Mouse (Mus musculus) stomach, embryonic 14.5 days (tissue): ENCODE results near the gene Dnase1l1. TPM values are rescaled to one million over a fixed set of nuclear protein-coding genes. Genes with fewer than 3 reads are reported as not detected.

ENCODE experiments used
- ATAC-seq: fragments of 200-750 bp; cut with Nextera tagmentation; 2 replicates; pipeline ENCODE4 v1.8.0; 2017; ENCODE audit warnings: low read depth, moderate TSS enrichment; ENCODE audit not compliant: insufficient number of reproducible peaks, insufficient read depth, low FRiP score
- H3K27ac ChIP-seq: fragments of 300-500 bp; sonication (generic); 2 replicates; pipeline ENCODE4 v1.5.1; 2014; ENCODE audit warnings: mild to moderate bottlenecking, low read length, moderate library complexity, mixed read lengths
- H3K27me3 ChIP-seq: fragments of 300-500 bp; sonication (generic); 2 replicates; pipeline ENCODE4 v1.6.1; 2014; ENCODE audit warnings: low read length, control low read depth, mixed read lengths; ENCODE audit not compliant: control insufficient read depth, insufficient read depth
- H3K36me3 ChIP-seq: fragments of 300-500 bp; sonication (generic); 2 replicates; pipeline ENCODE4 v1.6.1; 2014; ENCODE audit warnings: mild to moderate bottlenecking, control low read depth, low read length, moderate library complexity, mixed read lengths; ENCODE audit not compliant: control insufficient read depth, insufficient read depth
- H3K4me1 ChIP-seq: fragments of 300-500 bp; sonication (generic); 2 replicates; pipeline ENCODE4 v1.6.1; 2014; ENCODE audit warnings: low read length, control low read depth, mixed read lengths; ENCODE audit not compliant: control insufficient read depth, insufficient read depth
- H3K4me2 ChIP-seq: fragments of 300-500 bp; sonication (generic); replicated peaks from 2 replicates; pipeline ENCODE4 v1.6.1; 2014; ENCODE audit warnings: low read depth, low read length, control low read depth
- H3K4me3 ChIP-seq: fragments of 300-500 bp; sonication (generic); 2 replicates; pipeline ENCODE4 v1.5.1; 2014; ENCODE audit warnings: low read depth, low read length, control low read depth
- H3K9ac ChIP-seq: fragments of 300-500 bp; sonication (generic); replicated peaks from 2 replicates; pipeline ENCODE4 v1.6.1; 2014; ENCODE audit warnings: low read depth, mild to moderate bottlenecking, control low read depth, low read length, moderate library complexity, mixed read lengths
- H3K9me3 ChIP-seq: fragments of 300-500 bp; sonication (generic); 2 replicates; pipeline ENCODE4 v1.6.1; 2016; ENCODE audit warnings: low read depth, low read length, control low read depth; ENCODE audit not compliant: control insufficient read depth
- WGBS: fragments of 180-500 bp; shearing (Covaris S2); extraction: QIAGEN DNeasy Blood & Tissue Kit; methylation state at CpG from one replicate; pipeline ENCODE4 v1.1.7; 2014; 5-methylcytosine and 5-hydroxymethylcytosine counted together
- polyA plus RNA-seq: library from polyadenylated mRNA; unstranded; fragments of >200 nt; fragmentation: Nextera tagmentation; extraction: Ambion mirVana; gene quantifications from 2 replicates; pipeline ENCODE4 v1.2.1, GENCODE M21; 2014

Gene Dnase1l1
- 17.3 and 18.7 TPM in 2 replicates for polyA plus RNA-seq

- H3K4me2 ChIP-seq = peak within 1 kb of the TSS; percentile 66
- H3K4me1 ChIP-seq = peaks cover 2% of the 10 kb centered on the region; the same call in 1 of the 2 replicates
- H3K4me3 ChIP-seq = peak within 1 kb of the TSS; percentile 50
- H3K27me3 ChIP-seq = no peaks in the 10 kb centered on the region
- H3K27ac ChIP-seq = peak within 1 kb of the TSS; percentile 89
- H3K9me3 ChIP-seq = no peaks in the 10 kb centered on the region
- H3K36me3 ChIP-seq = peaks cover 5% of the 10 kb centered on the region; the same call in 1 of the 2 replicates
- peak; percentile 96 for ATAC-seq
- WGBS = 14% methylated on average over 16 of the region's 16 CpGs
- H3K9ac ChIP-seq = peak within 1 kb of the TSS; percentile 58
Measured at GRCm38 (mm10) chrX:74281732-74282394, at the start of gene Dnase1l1, which contains the start of gene Taz. Gene Dnase1l1 (minus strand): TSS chrX:74282337. Gene Taz (plus strand): TSS chrX:74281912.

- ATAC-seq = no peak
- Histone ChIP-seq H3K9me3 (no peaks in the 10 kb centered on the region), H3K4me2 (peak overlapping the region; percentile 63), H3K4me3 (peak overlapping the region; percentile 47), H3K9ac (no peak overlapping the region), H3K36me3 (no peaks in the 10 kb centered on the region; the same call in 1 of the 2 replicates), H3K27me3 (no peaks in the 10 kb centered on the region), H3K27ac (no peak overlapping the region), H3K4me1 (0 out of 2 replicates have a peak, but pooled peaks cover 6% of the 10 kb centered on the region)
- WGBS = 34% methylated on average over 2 of the region's 2 CpGs
Measured at GRCm38 (mm10) chrX:74330166-74330930, 48.2 kb upstream of the Dnase1l1 start.

DNA sequence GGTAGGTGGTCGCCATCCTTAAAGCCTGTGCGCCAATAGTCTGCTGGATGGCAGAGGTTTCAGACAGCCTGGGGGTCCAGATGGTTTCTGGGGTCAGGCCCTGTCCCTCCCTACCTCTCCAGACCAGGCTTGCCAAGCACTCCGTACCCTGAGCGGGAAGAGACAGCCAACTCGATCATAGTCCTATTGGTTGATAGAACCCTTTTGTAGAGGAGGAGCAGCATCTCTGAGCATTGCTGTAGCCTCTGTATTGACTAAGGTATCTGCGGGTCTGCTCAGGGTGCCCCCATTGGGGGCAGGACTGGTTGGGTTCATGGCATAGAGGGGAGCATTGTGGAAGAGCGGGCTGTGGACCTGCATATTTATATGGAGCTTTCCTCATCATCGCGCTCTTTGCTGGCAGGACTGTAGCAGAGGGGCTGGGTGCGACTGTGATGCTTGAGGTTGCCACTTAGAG lies 47.1 kb upstream of the Dnase1l1 start:
- peak overlapping the region; percentile 63 for H3K4me2 ChIP-seq
- ATAC-seq = no peak
- no peaks in the 10 kb centered on the region; the same call in 1 of the 2 replicates for H3K36me3 ChIP-seq
- H3K4me1 ChIP-seq = 0 out of 2 replicates have a peak, but pooled peaks cover 6% of the 10 kb centered on the region
- no peaks in the 10 kb centered on the region for H3K9me3 ChIP-seq
- 20% methylated on average over 10 of the region's 10 CpGs for WGBS
- H3K4me3 ChIP-seq = peak overlapping the region; percentile 47
- no peak overlapping the region for H3K27ac ChIP-seq
- H3K9ac ChIP-seq = peak overlapping the region; percentile 42
- H3K27me3 ChIP-seq = no peaks in the 10 kb centered on the region

DNA sequence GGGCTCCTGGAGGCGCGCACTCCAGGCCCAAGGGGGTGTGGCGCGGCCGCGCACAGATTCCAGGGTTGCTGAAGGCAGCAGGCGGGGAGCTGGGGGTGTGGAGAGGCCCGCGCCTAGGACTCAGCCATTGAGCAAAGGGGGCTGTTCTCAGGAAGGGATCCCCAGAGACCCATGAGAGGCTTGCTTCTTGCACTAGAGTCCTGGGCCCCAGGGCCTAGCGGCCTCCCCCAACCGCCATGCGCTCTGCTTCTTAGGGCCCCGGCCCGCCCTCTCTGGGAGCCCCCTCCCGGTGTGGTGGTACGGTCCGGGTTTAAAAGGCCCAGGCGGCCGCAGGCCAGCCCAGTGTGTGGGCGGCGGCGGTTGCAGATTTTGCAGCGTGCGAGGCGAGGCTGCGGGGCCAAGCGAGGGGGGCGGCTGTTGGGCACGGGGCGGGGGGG lies 46.6 kb upstream of the Dnase1l1 start, which contains the start of gene Plxna3:
Gene Plxna3 (plus strand): TSS at position 342 of the 437 bp plus-strand sequence.
- Histone ChIP-seq H3K27me3 (no peaks in the 10 kb centered on the region), H3K4me1 (0 out of 2 replicates have a peak, but pooled peaks cover 6% of the 10 kb centered on the region)
- 14% methylated on average over 22 of the region's 30 CpGs for WGBS

DNA sequence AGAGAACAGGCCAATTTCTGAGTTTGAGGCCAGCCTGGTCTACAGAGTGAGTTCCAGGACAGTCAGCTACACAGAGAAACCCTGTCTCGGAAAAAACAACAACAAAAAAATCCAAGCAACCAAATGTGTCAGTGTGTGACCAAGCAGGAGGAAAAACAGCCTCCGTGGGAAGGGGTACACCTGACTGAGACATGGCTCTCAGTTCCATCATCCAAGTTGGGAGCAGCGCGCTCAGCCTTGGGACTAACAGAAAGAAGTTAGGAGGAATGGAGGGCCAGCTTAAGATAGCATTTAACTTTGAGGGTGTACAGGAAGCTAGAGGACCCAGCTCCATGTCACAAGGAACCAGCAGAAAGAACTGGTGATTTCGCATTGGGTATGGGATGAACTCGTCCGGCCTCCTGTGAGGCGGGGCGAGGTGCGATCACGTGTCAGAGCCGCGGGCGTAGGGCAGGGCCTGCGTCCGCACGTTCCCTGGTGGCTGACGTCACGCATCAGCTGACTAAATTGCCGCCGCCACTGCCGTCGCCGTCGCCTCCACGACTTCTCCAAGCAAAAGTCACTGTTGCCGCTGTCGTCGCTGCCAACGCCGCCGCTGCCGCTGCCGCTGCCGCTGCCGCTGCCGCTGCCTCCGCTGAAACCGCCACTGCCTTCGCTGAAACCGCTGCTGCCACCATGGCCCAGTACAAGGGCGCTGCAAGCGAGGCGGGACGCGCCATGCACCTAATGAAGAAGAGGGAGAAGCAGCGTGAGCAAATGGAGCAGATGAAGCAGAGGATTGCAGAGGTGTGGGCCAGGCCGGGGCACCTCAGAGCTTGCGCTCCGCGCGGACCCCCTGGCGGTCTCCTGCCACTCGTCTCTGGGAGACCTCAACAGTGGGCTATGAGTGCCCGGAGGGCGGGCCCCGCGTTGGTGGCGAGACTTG lies 30.7 kb upstream of the Dnase1l1 start, which contains the start of gene Fam50a:
Gene Fam50a (plus strand): TSS at position 494 of the 925 bp plus-strand sequence.
- ATAC-seq = peak; percentile 96
- Histone ChIP-seq H3K9ac (peak within 1 kb of the TSS; percentile 53; the same call in 1 of the 2 replicates), H3K4me2 (peak within 1 kb of the TSS; percentile 55), H3K27me3 (no peaks in the 10 kb centered on the region), H3K27ac (peak within 1 kb of the TSS; percentile 55; the same call in 1 of the 2 replicates), H3K4me3 (peak within 1 kb of the TSS; percentile 55), H3K9me3 (no peaks in the 10 kb centered on the region), H3K4me1 (no peaks in the 10 kb centered on the region), H3K36me3 (peaks cover 14% of the 10 kb centered on the region)
- 17% methylated on average over 59 of the region's 59 CpGs for WGBS

More for the DNA sequence above, 46.6 kb upstream of the Dnase1l1 start, which contains the start of gene Plxna3:
- peak within 1 kb of the TSS; percentile 63 for H3K4me2 ChIP-seq
- no peaks in the 10 kb centered on the region; the same call in 1 of the 2 replicates for H3K36me3 ChIP-seq
- peak; percentile 94 for ATAC-seq
- no peaks in the 10 kb centered on the region for H3K9me3 ChIP-seq
- H3K4me3 ChIP-seq = peak within 1 kb of the TSS; percentile 47
- H3K27ac ChIP-seq = no peak within 1 kb of the TSS
- peak within 1 kb of the TSS; percentile 42 for H3K9ac ChIP-seq

- H3K9me3 ChIP-seq = no peaks in the 10 kb centered on the region
- H3K36me3 ChIP-seq = peaks cover 25% of the 10 kb centered on the region
- H3K4me3 ChIP-seq = peak within 1 kb of the TSS; percentile 50
- peak within 1 kb of the TSS; percentile 60 for H3K4me2 ChIP-seq
- 15% methylated on average over 40 of the region's 41 CpGs for WGBS
- H3K27ac ChIP-seq = peak within 1 kb of the TSS; percentile 80; the same call in 1 of the 2 replicates
- H3K27me3 ChIP-seq = no peaks in the 10 kb centered on the region
- peak; percentile 81 for ATAC-seq
- H3K9ac ChIP-seq = peak within 1 kb of the TSS; percentile 47
- H3K4me1 ChIP-seq = no peaks in the 10 kb centered on the region
Measured at GRCm38 (mm10) chrX:74304867-74305700, 22.9 kb upstream of the Dnase1l1 start, which contains the start of gene Gdi1. Gene Gdi1 (plus strand): TSS chrX:74304998.

- Histone ChIP-seq H3K27me3 (no peaks in the 10 kb centered on the region), H3K4me2 (no peak overlapping the region), H3K4me3 (no peak overlapping the region), H3K36me3 (peaks cover 7% of the 10 kb centered on the region; the same call in 1 of the 2 replicates), H3K27ac (no peak overlapping the region), H3K4me1 (no peaks in the 10 kb centered on the region), H3K9ac (no peak overlapping the region), H3K9me3 (no peaks in the 10 kb centered on the region)
- ATAC-seq = no peak
- 70% methylated on average over 3 of the region's 3 CpGs for WGBS
Measured at GRCm38 (mm10) chrX:74299721-74300120, 17.6 kb upstream of the Dnase1l1 start.
